Mouse (Mus musculus): ENCODE measurements around the gene Aff1.

- TF ChIP-seq CTCF (IDR thresholded peaks at IDR 0.05; ENCODE audit: low read depth) (no peak), EP300 (optimal IDR thresholded peaks at IDR 0.05) (no peak)
Observed at GRCm38 (mm10) chr5:103748343-103748742, 56.2 kb downstream of the Aff1 start.

Data from stomach, postnatal 0 days (tissue).